Mouse (Mus musculus) fibroblast of lung, adult 2 months (primary cell): Measurements from ENCODE around the gene Prr22.
A peak's percentile ranks its signal among the peaks of the same experiment; 100 is the strongest.

ENCODE experiments used
- DNase-seq: peaks from one replicate; pipeline ENCODE4 v3.0.0-alpha.2; 2011; ENCODE audit warnings: low read depth

Gene Prr22

DNA sequence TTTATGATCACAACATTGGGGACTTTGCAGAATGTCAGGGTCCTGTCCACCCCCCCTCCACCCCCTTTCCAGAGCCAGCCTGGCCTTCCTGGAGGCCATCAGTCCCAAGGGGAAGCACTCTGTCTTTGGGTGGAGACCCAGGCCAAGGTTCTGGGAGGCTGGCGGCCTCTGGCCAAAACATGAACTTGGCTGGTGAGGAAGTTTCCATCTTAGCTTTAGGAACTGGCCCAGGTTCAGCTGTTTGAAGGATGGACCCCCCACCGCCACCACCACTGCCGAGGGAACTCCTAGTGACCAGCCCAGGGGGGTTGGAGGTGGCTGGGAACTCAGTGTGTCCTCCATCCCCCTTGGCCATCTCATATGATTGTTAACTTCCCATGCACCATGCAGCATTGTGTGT is 9.0 kb upstream of the Prr22 start:
- no peak for DNase-seq

- peak; percentile 33 for DNase-seq
Measured at GRCm38 (mm10) chr17:56761991-56762410, 8.0 kb upstream of the Prr22 start.

DNA sequence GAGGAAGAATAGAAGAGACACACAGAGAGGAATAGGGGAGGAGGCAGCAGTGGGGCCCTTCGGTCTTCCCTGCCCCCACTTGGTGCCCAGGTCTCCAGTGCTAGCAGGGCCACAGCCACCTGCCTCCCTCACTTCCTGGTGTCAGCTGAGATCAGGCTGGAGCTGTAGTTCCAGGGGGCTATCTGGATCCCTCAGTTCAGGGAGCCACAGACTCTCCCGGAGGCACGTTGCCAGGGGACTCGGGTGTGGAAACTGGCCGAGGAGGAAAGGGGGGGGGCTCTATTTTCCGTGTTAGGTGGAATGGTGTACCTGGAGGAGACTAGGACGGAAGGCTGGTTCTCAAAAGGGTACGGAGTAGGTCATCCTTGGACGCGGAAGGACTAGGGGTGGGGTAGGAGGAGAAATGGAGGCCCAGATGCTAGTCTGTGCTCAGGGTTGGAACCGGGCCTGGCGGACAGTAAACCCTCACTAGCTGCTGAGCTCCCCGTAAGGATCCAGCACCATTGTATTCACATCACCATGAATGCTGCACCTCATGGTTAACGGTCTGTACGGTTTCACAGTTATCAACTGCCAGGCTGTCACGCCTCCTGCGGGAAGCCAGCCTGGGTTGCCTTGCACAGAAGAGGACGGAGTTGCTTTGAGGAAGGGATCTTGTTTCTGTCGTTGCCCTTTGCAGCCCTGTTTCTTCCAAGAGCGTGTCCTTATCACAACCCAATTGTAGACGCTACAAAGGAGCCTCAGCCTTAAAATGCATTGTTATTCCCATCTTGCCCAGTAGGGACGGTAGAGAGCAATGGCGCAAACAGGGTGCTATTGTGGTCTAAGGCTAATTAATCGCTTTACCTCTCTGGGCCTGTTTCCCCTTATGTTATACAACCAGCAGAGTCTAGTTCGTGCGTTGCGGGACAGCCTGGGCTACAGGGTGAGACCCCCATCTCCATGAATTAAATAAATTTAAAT is 7.0 kb upstream of the Prr22 start:
- DNase-seq = peak; percentile 25

DNA sequence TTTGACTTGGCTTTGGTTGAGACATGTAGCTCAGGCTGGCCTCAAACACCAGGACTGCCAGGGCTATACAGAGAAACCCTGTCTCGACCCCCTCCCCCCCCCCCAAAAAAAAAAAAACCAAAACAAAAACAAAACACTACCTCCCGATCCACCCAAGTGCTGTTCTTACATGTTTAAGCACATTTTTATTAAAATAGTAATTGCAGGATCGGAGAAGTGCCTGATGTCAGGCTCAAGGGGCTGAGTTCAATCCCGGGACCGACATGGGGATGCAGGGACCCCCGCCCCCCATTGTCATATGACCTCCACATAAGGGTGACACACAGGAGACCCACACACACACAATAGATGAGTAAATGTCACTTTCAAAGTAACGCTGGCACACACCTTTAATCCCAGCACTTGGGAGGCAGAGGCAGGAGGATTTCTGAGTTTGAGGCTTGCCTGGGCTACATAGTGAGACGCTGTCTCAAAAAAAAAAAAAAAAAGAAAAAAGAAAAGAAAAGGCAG is 6.3 kb upstream of the Prr22 start:
- no peak for DNase-seq

- DNase-seq = peak; percentile 77
Measured at GRCm38 (mm10) chr17:56764474-56765354, 5.3 kb upstream of the Prr22 start, which contains the start of gene Dus3l. Dus3l (plus strand) TSS chr17:56764757.

- no peak for DNase-seq
Measured at GRCm38 (mm10) chr17:56765431-56765830, 4.6 kb upstream of the Prr22 start.

GRCm38 (mm10) chr17:56766631-56767405 is 3.2 kb upstream of the Prr22 start:
- DNase-seq = no peak

DNA sequence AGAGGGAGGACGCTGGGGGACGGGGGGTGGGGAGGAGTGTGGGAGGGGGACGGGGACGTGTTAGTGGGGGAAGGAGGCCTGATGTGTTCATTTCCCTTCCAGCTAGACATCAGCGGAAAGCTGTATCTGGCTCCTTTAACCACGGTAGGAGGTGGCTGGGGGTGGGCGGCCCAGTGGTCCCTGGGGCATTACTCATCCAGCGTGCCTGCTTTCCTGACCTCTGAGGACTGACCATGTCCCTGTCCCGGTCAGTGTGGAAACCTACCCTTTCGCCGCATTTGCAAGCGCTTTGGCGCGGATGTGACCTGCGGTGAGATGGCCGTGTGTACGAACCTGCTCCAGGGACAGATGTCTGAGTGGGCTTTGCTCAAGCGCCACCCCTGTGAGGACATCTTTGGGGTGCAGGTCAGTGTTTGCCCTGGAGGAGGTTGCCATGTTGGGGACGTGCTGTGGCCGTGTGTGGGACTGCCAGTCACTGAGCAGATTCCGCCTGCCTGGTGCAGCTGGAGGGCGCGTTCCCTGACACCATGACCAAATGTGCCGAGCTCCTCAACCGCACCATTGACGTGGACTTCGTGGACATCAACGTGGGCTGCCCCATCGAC is 2.4 kb upstream of the Prr22 start:
- no peak for DNase-seq

DNA sequence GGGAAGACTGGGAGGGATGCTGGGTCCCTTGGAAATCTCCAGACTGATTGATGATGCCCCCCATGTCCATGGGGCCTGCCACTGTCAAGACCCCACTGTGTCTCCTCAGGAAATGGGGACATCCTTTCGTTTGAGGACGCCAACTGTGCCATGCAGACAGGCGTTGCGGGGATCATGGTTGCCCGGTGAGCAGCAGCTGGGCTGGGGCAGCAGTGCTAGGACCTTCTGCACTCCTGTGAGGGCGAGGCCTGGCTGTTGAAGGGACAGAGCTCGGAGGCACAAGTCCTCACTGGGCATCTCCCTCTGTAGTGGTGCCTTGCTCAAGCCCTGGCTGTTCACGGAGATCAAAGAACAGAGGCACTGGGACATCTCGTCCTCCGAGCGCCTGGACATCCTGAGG is 1.1 kb upstream of the Prr22 start:
- DNase-seq = no peak

- DNase-seq = no peak
Measured at GRCm38 (mm10) chr17:56777568-56777967, 7.5 kb downstream of the Prr22 start.

GRCm38 (mm10) chr17:56778779-56779362 is 8.8 kb downstream of the Prr22 start:
- DNase-seq = no peak

- DNase-seq = no peak
Measured at GRCm38 (mm10) chr17:56780291-56780978, 10.4 kb downstream of the Prr22 start.

DNA sequence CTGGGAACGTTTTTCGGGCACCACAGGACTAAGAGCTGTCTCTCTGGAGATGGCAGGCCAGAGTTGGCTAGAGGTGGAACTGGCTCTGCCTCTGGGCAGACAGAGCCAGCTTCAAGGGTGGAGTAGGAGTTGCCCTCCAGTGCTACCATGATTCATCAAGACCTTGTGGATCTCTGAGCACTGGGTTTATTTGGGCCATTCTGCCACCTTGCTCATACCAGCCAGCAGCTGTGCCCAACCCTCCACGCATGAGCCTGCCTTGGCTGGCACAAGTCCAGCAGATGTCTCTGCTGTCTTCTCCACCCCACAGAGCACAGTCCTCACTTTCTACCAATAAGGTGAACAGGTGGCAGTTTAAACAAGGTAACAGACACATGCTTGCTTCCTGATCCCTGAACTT is 18.8 kb downstream of the Prr22 start:
- no peak for DNase-seq

DNA sequence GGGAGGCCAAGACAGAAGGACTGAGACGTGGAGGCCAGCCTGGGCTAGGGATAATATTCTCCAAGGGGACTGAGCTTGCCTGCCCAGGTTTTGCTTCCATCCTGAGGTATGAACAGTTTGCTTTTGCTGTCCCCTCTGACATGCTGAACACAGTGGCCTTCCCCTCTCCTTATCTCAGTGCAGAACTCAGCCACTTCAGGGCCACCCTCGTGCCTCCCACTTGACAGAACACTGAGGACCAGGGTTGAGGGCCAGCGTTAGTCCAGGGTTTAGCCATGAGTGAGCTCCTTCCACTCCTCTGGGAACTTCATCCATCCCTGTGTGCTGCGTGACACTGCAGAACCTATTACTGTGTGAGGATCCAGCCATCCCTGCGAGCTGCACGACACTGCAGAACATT is 19.2 kb downstream of the Prr22 start:
- DNase-seq = no peak

GRCm38 (mm10) chr17:56792588-56792987 is 22.5 kb downstream of the Prr22 start:
- DNase-seq = no peak

DNA sequence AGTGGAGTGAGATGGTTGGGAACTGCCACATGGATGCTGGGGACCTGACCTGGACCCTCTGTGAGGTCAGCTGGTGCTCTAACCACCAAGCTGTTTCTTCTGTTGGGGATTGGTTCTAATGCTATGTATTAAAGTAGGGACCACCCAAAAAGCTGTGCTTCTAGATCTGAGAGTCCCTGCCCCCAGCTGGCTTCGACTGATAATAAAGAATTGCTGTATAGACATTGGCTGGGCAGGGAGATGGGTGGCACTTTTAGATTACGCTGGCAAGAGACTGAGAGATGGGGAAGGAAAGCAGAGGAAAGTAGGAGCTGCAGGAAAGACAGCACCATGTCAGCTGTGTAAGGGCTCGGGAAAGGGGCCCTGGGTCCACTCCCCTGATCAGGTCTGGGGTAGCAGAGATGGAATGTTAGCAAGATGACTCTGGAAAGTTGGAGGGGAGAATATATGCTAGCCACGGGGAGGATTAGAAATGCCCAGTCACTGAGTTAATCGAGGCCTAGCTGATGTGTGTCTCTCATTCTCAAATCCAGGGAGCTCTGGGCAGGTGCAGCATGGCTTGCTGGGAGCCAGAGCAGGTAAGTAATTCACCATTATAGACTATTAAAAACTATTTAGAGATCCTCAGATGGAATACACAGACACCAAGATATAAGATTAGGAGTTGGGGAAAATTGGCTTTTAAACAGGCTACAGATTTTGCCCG is 23.7 kb downstream of the Prr22 start:
- DNase-seq = no peak

DNA sequence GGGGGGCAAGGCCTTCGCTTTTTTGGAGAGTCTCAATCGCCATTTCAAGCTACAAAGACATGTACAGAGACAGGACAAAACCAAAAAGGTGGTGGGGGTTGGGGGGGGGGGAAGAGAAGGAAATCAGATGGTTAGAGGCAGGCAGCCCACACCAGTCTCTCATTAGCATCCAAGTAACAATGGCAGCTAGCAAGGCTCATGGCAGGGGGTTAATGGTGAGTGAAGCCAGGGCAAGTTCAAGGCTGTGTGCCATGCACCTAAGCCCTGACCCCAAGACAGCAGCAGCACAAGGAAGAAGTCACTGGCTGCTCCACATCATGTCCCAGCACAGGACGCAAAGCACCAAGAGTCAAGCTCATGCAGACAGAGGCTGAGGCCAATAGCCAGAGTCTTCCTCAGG is 29.2 kb downstream of the Prr22 start:
- no peak for DNase-seq

GRCm38 (mm10) chr17:56802065-56802464 is 32.0 kb downstream of the Prr22 start:
- no peak for DNase-seq

GRCm38 (mm10) chr17:56804952-56805351 is 34.9 kb downstream of the Prr22 start:
- DNase-seq = no peak

DNA sequence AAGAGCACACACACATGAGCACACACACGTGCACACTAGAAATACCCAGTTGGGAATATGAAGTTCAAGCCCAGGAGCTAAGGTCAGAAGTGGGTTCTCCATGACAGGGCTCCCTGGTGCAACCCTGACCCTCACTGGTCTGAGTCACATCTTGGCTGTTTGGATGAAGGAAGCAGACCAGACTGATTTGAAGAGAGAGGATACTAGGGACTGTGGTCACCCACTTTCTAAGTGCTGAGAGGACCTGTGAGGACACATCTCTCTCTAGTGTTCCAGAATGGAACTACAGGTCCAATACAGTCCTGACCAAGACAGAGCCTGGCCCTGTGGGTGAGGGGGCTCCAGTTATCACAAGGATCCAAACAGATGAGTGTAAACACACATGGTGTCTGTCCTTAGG is 35.7 kb downstream of the Prr22 start:
- no peak for DNase-seq
